Mouse (Mus musculus) liver, embryonic 12.5 days (tissue): ENCODE results near the gene Bnipl. TPM values are rescaled to one million over a fixed set of nuclear protein-coding genes. Genes with fewer than 3 reads are reported as not detected.

Experiments used
- ATAC-seq: fragments of 200-750 bp; cut with Nextera tagmentation; 2 replicates; pipeline ENCODE4 v1.8.0; 2017; ENCODE audit warnings: moderate number of reproducible peaks, mild to moderate bottlenecking, moderate library complexity
- H3K27ac ChIP-seq: fragments of 300-500 bp; sonication (generic); 2 replicates; pipeline ENCODE4 v1.5.1; 2016; ENCODE audit warnings: mild to moderate bottlenecking
- H3K27me3 ChIP-seq: fragments of 300-500 bp; sonication (generic); replicated peaks from 2 replicates; pipeline ENCODE4 v1.6.1; 2016; ENCODE audit warnings: mild to moderate bottlenecking, moderate library complexity
- H3K36me3 ChIP-seq: fragments of 300-500 bp; sonication (generic); 2 replicates; pipeline ENCODE4 v1.6.1; 2016; ENCODE audit warnings: mild to moderate bottlenecking, moderate library complexity
- H3K4me1 ChIP-seq: fragments of 300-500 bp; sonication (generic); 2 replicates; pipeline ENCODE4 v1.6.1; 2016
- H3K4me2 ChIP-seq: fragments of 300-500 bp; sonication (generic); 2 replicates; pipeline ENCODE4 v1.6.1; 2016; ENCODE audit warnings: mild to moderate bottlenecking, moderate library complexity
- H3K4me3 ChIP-seq: fragments of 300-500 bp; sonication (generic); 2 replicates; pipeline ENCODE4 v1.5.1; 2016; ENCODE audit warnings: mild to moderate bottlenecking, moderate library complexity
- H3K9ac ChIP-seq: fragments of 300-500 bp; sonication (generic); 2 replicates; pipeline ENCODE4 v1.6.1; 2016; ENCODE audit warnings: mild to moderate bottlenecking, moderate library complexity
- H3K9me3 ChIP-seq: fragments of 300-500 bp; sonication (generic); replicated peaks from 2 replicates; pipeline ENCODE4 v1.6.1; 2016; ENCODE audit warnings: mild to moderate bottlenecking, moderate library complexity
- WGBS: fragments of 180-500 bp; shearing (Covaris S2); methylation state at CpG from one replicate; pipeline ENCODE4 v1.1.7; 2016; ENCODE audit not compliant: insufficient replicate concordance; 5-methylcytosine and 5-hydroxymethylcytosine counted together
- polyA plus RNA-seq: library from polyadenylated mRNA; unstranded; fragments of >200 nt; fragmentation: Nextera tagmentation; extraction: Ambion mirVana; gene quantifications from 2 replicates; pipeline ENCODE4 v1.2.1, GENCODE M21; 2016

Gene Bnipl
- polyA plus RNA-seq, 1 experiment from 2014 or later, result not detected

GRCm38 (mm10) chr3:95286510-95286909 is 35.5 kb upstream of the Bnipl start:
- no peaks in the 10 kb centered on the region for H3K9me3 ChIP-seq
- H3K9ac ChIP-seq, result no peak overlapping the region
- H3K27me3 ChIP-seq, result no peaks in the 10 kb centered on the region
- peaks cover 35% of the 10 kb centered on the region for H3K36me3 ChIP-seq
- no peak for ATAC-seq
- H3K4me2 ChIP-seq, result no peak overlapping the region
- no peak overlapping the region for H3K4me3 ChIP-seq
- peaks cover 32% of the 10 kb centered on the region for H3K4me1 ChIP-seq
- 45% methylated on average over 7 of the region's 7 CpGs for WGBS
- H3K27ac ChIP-seq, result no peak overlapping the region

GRCm38 (mm10) chr3:95286011-95286410 is 35.0 kb upstream of the Bnipl start:
- no peak overlapping the region for H3K9ac ChIP-seq
- no peaks in the 10 kb centered on the region for H3K9me3 ChIP-seq
- WGBS, result 58% methylated on average over 5 of the region's 5 CpGs
- H3K27me3 ChIP-seq, result no peaks in the 10 kb centered on the region
- H3K4me1 ChIP-seq, result peaks cover 34% of the 10 kb centered on the region
- peaks cover 35% of the 10 kb centered on the region for H3K36me3 ChIP-seq
- H3K4me2 ChIP-seq, result no peak overlapping the region
- no peak overlapping the region for H3K4me3 ChIP-seq
- no peak overlapping the region for H3K27ac ChIP-seq
- no peak for ATAC-seq

- no peak overlapping the region for H3K9ac ChIP-seq
- no peaks in the 10 kb centered on the region for H3K9me3 ChIP-seq
- no peak overlapping the region for H3K4me3 ChIP-seq
- 81% methylated on average over 5 of the region's 5 CpGs for WGBS
- H3K27ac ChIP-seq, result no peak overlapping the region
- peaks cover 31% of the 10 kb centered on the region for H3K36me3 ChIP-seq
- no peak overlapping the region for H3K4me2 ChIP-seq
- ATAC-seq, result no peak
- peaks cover 40% of the 10 kb centered on the region for H3K4me1 ChIP-seq
- no peaks in the 10 kb centered on the region for H3K27me3 ChIP-seq
Observed at GRCm38 (mm10) chr3:95285390-95285789, 34.4 kb upstream of the Bnipl start.

- H3K9ac ChIP-seq, result no peak overlapping the region; the same call in 1 of the 2 replicates
- H3K36me3 ChIP-seq, result peaks cover 25% of the 10 kb centered on the region
- ATAC-seq, result no peak
- H3K4me1 ChIP-seq, result peaks cover 45% of the 10 kb centered on the region
- no peaks in the 10 kb centered on the region for H3K9me3 ChIP-seq
- no peaks in the 10 kb centered on the region for H3K27me3 ChIP-seq
- H3K4me2 ChIP-seq, result peak overlapping the region; percentile 87
- peak overlapping the region; percentile 98; the same call in 1 of the 2 replicates for H3K27ac ChIP-seq
- WGBS, result 82% methylated on average over 12 of the region's 12 CpGs
- peak overlapping the region; percentile 81; the same call in 1 of the 2 replicates for H3K4me3 ChIP-seq
Observed at GRCm38 (mm10) chr3:95284501-95285281, 33.7 kb upstream of the Bnipl start.

GRCm38 (mm10) chr3:95284062-95284461 is 33.1 kb upstream of the Bnipl start:
- 29% methylated on average over 1 of the region's 1 CpGs for WGBS
- H3K4me3 ChIP-seq, result peak overlapping the region; percentile 81
- no peaks in the 10 kb centered on the region for H3K9me3 ChIP-seq
- peak overlapping the region; percentile 87 for H3K4me2 ChIP-seq
- ATAC-seq, result no peak
- no peaks in the 10 kb centered on the region for H3K27me3 ChIP-seq
- peak overlapping the region; percentile 98 for H3K27ac ChIP-seq
- peak overlapping the region; percentile 91 for H3K9ac ChIP-seq
- peaks cover 21% of the 10 kb centered on the region for H3K36me3 ChIP-seq
- peaks cover 52% of the 10 kb centered on the region for H3K4me1 ChIP-seq

- no peaks in the 10 kb centered on the region for H3K9me3 ChIP-seq
- peaks cover 56% of the 10 kb centered on the region for H3K4me1 ChIP-seq
- H3K4me2 ChIP-seq, result peak overlapping the region; percentile 87
- peak overlapping the region; percentile 98 for H3K27ac ChIP-seq
- no peaks in the 10 kb centered on the region for H3K27me3 ChIP-seq
- H3K36me3 ChIP-seq, result peaks cover 18% of the 10 kb centered on the region
- ATAC-seq, result no peak
- peak overlapping the region; percentile 81 for H3K4me3 ChIP-seq
- 3% methylated on average over 7 of the region's 7 CpGs for WGBS
- peak overlapping the region; percentile 91 for H3K9ac ChIP-seq
Observed at GRCm38 (mm10) chr3:95283589-95283941, 32.6 kb upstream of the Bnipl start.

GRCm38 (mm10) chr3:95282865-95283588 is 32.0 kb upstream of the Bnipl start:
- H3K4me1 ChIP-seq, result peaks cover 62% of the 10 kb centered on the region
- WGBS, result 0% methylated on average over 51 of the region's 51 CpGs
- peak; percentile 73 for ATAC-seq
- no peaks in the 10 kb centered on the region for H3K9me3 ChIP-seq
- H3K27me3 ChIP-seq, result no peaks in the 10 kb centered on the region
- peak overlapping the region; percentile 91 for H3K9ac ChIP-seq
- peak overlapping the region; percentile 81 for H3K4me3 ChIP-seq
- H3K27ac ChIP-seq, result peak overlapping the region; percentile 98
- peaks cover 13% of the 10 kb centered on the region for H3K36me3 ChIP-seq
- H3K4me2 ChIP-seq, result peak overlapping the region; percentile 87

- Histone ChIP-seq H3K27ac (peak overlapping the region; percentile 98), H3K9me3 (no peaks in the 10 kb centered on the region), H3K4me2 (peak overlapping the region; percentile 87), H3K27me3 (no peaks in the 10 kb centered on the region), H3K4me1 (peaks cover 68% of the 10 kb centered on the region), H3K4me3 (peak overlapping the region; percentile 81), H3K36me3 (peaks cover 7% of the 10 kb centered on the region), H3K9ac (peak overlapping the region; percentile 91)
- 0 out of 2 replicates have a peak, but pooled peaks have one; percentile 10 for ATAC-seq
- under 1% methylated on average over 11 of the region's 11 CpGs for WGBS
Observed at GRCm38 (mm10) chr3:95282381-95282864, 31.4 kb upstream of the Bnipl start.

GRCm38 (mm10) chr3:95281216-95282126 is 30.5 kb upstream of the Bnipl start, which contains the start of the genes Mindy1 and Prune1:
Mindy1 (plus strand) TSS chr3:95281345.
Prune1 (minus strand) TSS chr3:95282076.
- peaks cover 75% of the 10 kb centered on the region for H3K4me1 ChIP-seq
- under 1% methylated on average over 53 of the region's 53 CpGs for WGBS
- ATAC-seq, result peak; percentile 85

GRCm38 (mm10) chr3:95280747-95281146 is 29.8 kb upstream of the Bnipl start:
- no peak for ATAC-seq
- Histone ChIP-seq H3K27me3 (no peaks in the 10 kb centered on the region), H3K4me3 (peak overlapping the region; percentile 81), H3K9ac (peak overlapping the region; percentile 91), H3K4me1 (peaks cover 74% of the 10 kb centered on the region), H3K27ac (peak overlapping the region; percentile 89), H3K9me3 (no peaks in the 10 kb centered on the region), H3K36me3 (peaks cover 5% of the 10 kb centered on the region; the same call in 1 of the 2 replicates), H3K4me2 (peak overlapping the region; percentile 87)
- 13% methylated on average over 8 of the region's 8 CpGs for whole genome bisulfite sequencing

More at GRCm38 (mm10) chr3:95281216-95282126, 30.5 kb upstream of the Bnipl start, which contains the start of the genes Mindy1 and Prune1:
- H3K27me3 ChIP-seq, result no peaks in the 10 kb centered on the region
- H3K36me3 ChIP-seq, result peaks cover 5% of the 10 kb centered on the region; the same call in 1 of the 2 replicates
- no peaks in the 10 kb centered on the region for H3K9me3 ChIP-seq
- H3K4me2 ChIP-seq, result peak within 1 kb of the TSS; percentile 87
- H3K9ac ChIP-seq, result peak within 1 kb of the TSS; percentile 91
- peak within 1 kb of the TSS; percentile 98 for H3K27ac ChIP-seq
- H3K4me3 ChIP-seq, result peak within 1 kb of the TSS; percentile 81

- Histone ChIP-seq H3K27ac (peak overlapping the region; percentile 64), H3K9ac (no peak overlapping the region), H3K4me2 (no peak overlapping the region), H3K36me3 (peaks cover 4% of the 10 kb centered on the region), H3K9me3 (no peaks in the 10 kb centered on the region), H3K4me1 (peaks cover 75% of the 10 kb centered on the region), H3K27me3 (no peaks in the 10 kb centered on the region), H3K4me3 (no peak overlapping the region)
- 81% methylated on average over 1 of the region's 1 CpGs for WGBS
- ATAC-seq, result no peak
Observed at GRCm38 (mm10) chr3:95277149-95277551, 26.2 kb upstream of the Bnipl start.
